Mouse (Mus musculus) forebrain, postnatal 0 days (tissue): ENCODE results near the gene Barhl2. TPM values are rescaled to one million over a fixed set of nuclear protein-coding genes. Genes with fewer than 3 reads are reported as not detected.

Experiments
- ATAC-seq: fragments of 200-750 bp; cut with Nextera tagmentation; 2 replicates; pipeline ENCODE4 v1.8.0; 2017; ENCODE audit warnings: mild to moderate bottlenecking, moderate library complexity
- DNase-seq: peaks from one replicate; pipeline ENCODE4 v3.0.0-alpha.2; 2015
- H3K27ac ChIP-seq: fragments of 300-500 bp; sonication (generic); 2 replicates; pipeline ENCODE4 v1.5.1; 2014; ENCODE audit warnings: low read depth, mild to moderate bottlenecking, antibody characterized with exemption, low read length, moderate library complexity, mixed read lengths
- H3K27me3 ChIP-seq: fragments of 300-500 bp; sonication (generic); 2 replicates; pipeline ENCODE4 v1.6.1; 2014; ENCODE audit warnings: mild to moderate bottlenecking, low read length, mixed read lengths; ENCODE audit not compliant: insufficient read depth
- H3K36me3 ChIP-seq: fragments of 300-500 bp; sonication (generic); 2 replicates; pipeline ENCODE4 v1.6.1; 2014; ENCODE audit warnings: mild to moderate bottlenecking, moderate library complexity; ENCODE audit not compliant: insufficient read depth
- H3K4me1 ChIP-seq: fragments of 300-500 bp; sonication (generic); 2 replicates; pipeline ENCODE4 v1.6.1; 2014; ENCODE audit warnings: antibody characterized with exemption; ENCODE audit not compliant: insufficient read depth
- H3K4me2 ChIP-seq: fragments of 300-500 bp; sonication (generic); 2 replicates; pipeline ENCODE4 v1.6.1; 2014; ENCODE audit warnings: low read depth, mild to moderate bottlenecking, moderate library complexity
- H3K4me3 ChIP-seq: fragments of 300-500 bp; sonication (generic); 2 replicates; pipeline ENCODE4 v1.5.1; 2014; ENCODE audit warnings: low read depth, low read length, mixed read lengths
- H3K9ac ChIP-seq: fragments of 300-500 bp; sonication (generic); 2 replicates; pipeline ENCODE4 v1.6.1; 2014; ENCODE audit warnings: mild to moderate bottlenecking
- H3K9me3 ChIP-seq: fragments of 300-500 bp; sonication (generic); 2 replicates; pipeline ENCODE4 v1.6.1; 2016; ENCODE audit warnings: low read length
- CTCF ChIP-seq: sonication (generic); IDR thresholded peaks from 2 replicates; pipeline ENCODE4 v1.5.1; 2016; ENCODE audit warnings: antibody characterized with exemption, control low read depth, low read depth
- WGBS: fragments of 180-500 bp; shearing (Covaris S2); extraction: QIAGEN DNeasy Blood & Tissue Kit; methylation state at CpG from one replicate; pipeline ENCODE4 v1.1.7; 2014; 5-methylcytosine and 5-hydroxymethylcytosine counted together
- polyA plus RNA-seq: library from polyadenylated mRNA; unstranded; fragments of >200 nt; fragmentation: Nextera tagmentation; extraction: Ambion mirVana; gene quantifications from 2 replicates; pipeline ENCODE4 v1.2.1, GENCODE M21; 2015
- total RNA-seq: library from RNA; depleted of rRNA; stranded (reverse); fragments of >200 nt; gene quantifications from 2 replicates; pipeline ENCODE4 v1.2.3, GENCODE M21; 2014; rRNA removed

Barhl2 gene
- total and polyA plus RNA-seq, 2 experiments from 2014 or later = 1.5 to 9.4 TPM

- H3K27ac ChIP-seq = no peak overlapping the region
- no peak overlapping the region for H3K4me3 ChIP-seq
- H3K4me1 ChIP-seq = no peaks in the 10 kb centered on the region
- H3K9me3 ChIP-seq = no peaks in the 10 kb centered on the region
- DNase-seq (peak; percentile 43), ATAC-seq (peak; percentile 25; the same call in 1 of the 2 replicates)
- H3K9ac ChIP-seq = no peak overlapping the region
- WGBS = 48% methylated on average over 6 of the region's 6 CpGs
- no peaks in the 10 kb centered on the region; the same call in 1 of the 2 replicates for H3K27me3 ChIP-seq
- TF ChIP-seq CTCF = no peak
- no peak overlapping the region for H3K4me2 ChIP-seq
- no peaks in the 10 kb centered on the region for H3K36me3 ChIP-seq
These were observed 42.2 kb downstream of the Barhl2 start for GRCm38 (mm10) chr5:106415734-106416133.

GRCm38 (mm10) chr5:106402761-106403160, 55.2 kb downstream of the Barhl2 start:
- DNase-seq = no peak
- ATAC-seq = no peak
- no peaks in the 10 kb centered on the region for H3K4me1 ChIP-seq
- no peak overlapping the region for H3K4me3 ChIP-seq
- H3K27ac ChIP-seq = no peak overlapping the region
- H3K27me3 ChIP-seq = no peaks in the 10 kb centered on the region
- no peak overlapping the region for H3K4me2 ChIP-seq
- 90% methylated on average over 2 of the region's 2 CpGs for WGBS
- no peaks in the 10 kb centered on the region for H3K36me3 ChIP-seq
- no peak for TF ChIP-seq CTCF
- no peaks in the 10 kb centered on the region for H3K9me3 ChIP-seq
- H3K9ac ChIP-seq = no peak overlapping the region

Other genes with a start within 250 kb of the Barhl2 start
- not detected in 2 replicates for gene Gm17304, start 150.9 kb upstream of the Barhl2 start, total RNA-seq
- gene Gm17304, start 150.9 kb upstream of the Barhl2 start, polyA plus RNA-seq = not detected in 2 replicates
- 114 and 132 TPM in 2 replicates for gene Zfp644, start 239.1 kb upstream of the Barhl2 start, total RNA-seq
- 57.1 and 70.8 TPM in 2 replicates for gene Zfp644, start 239.1 kb upstream of the Barhl2 start, polyA plus RNA-seq